Mouse (Mus musculus) lung, postnatal 0 days (tissue): ENCODE data around the gene Poldip3.

ENCODE experiments used
- CTCF ChIP-seq: IDR thresholded peaks from 2 replicates; pipeline ENCODE4 v1.5.1; 2016; ENCODE audit warnings: antibody characterized with exemption, mild to moderate bottlenecking
- EP300 ChIP-seq: IDR thresholded peaks from 2 replicates; pipeline ENCODE4 v1.6.1; 2016; ENCODE audit warnings: antibody characterized with exemption, mild to moderate bottlenecking, control low read depth

DNA sequence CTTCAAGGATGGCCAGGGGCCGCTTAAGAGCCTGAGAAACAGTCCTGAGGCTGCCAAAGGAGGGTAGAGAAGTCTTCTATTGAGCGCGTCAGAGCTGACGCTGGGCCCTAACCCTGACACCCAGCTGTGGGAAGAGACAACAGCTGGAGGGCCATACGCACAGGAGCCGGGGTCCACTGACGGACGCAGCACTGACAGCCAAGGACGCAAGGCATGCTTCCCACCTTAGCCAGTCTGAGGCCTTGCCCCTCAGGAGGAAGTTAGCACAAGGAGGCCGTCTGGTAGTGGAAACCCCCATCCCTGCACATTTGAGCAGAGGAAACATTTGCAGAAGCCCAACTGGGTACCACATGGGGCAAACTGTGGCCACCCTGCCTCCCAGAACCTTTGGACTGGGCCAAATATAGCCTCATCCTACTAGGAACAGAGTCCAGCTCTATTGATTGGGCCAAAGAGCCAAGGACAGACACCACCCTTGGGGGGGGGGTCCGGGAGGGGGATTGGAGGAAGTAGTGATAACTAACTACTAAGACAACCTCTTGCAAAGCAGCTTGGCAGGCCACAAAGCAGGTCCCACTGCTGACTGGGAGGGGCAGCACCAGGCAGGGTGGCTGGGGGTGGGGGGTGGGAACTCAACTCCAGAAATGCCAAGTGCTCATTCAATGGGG, 13.8 kb upstream of the Poldip3 start:
- TF ChIP-seq CTCF (no peak), EP300 (no peak)
